Mouse (Mus musculus): ENCODE measurements around the gene Uggt1. TPM values are rescaled to one million over a fixed set of nuclear protein-coding genes. Genes with fewer than 3 reads are reported as not detected.

Gene Uggt1
- total RNA-seq, 2 experiments from 2014 or later, result 38.4 to 40.3 TPM

DNA sequence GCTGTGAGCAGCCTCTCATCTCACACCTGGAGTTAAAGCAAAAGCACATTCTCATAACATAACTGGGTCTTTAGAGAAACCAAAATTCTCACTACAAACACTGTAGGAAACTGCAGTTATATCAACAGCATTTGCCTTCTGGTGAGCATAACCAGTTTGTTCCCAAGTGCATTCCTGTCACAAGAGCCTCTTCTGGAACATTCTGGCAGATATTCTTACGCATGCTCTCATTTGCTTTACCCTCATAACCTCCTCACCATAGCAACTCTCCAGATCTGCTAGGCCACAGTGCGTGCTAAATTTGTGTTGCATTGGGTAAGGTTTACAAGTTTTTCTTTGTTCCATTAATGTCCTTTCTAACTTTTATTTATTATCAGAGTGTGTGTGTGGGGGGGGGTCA lies 14.8 kb upstream of the Uggt1 start:
- no peak for DNase-seq (ENCODE audit: low spot score in 2 of 2)

DNA sequence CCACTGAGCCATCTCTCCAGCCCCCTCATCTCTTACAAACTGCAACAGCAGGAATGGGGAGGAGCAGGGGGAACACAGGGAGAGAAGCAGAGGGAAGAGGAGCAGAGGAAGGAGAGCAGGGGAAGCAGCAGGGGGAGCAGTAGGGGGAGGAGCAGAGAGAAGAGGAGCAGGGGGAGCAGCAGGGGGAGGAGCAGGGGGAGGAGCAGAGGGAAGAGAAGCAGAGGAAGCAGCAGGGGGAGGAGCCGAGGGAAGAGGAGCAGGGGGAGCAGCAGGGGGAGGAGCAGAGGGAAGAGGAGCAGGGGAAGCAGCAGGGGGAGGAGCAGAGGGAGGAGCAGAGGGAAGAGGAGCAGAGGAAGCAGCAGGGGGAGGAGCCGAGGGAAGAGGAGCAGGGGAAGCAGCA lies 14.1 kb upstream of the Uggt1 start:
- no peak for DNase-seq (ENCODE audit: low spot score in 2 of 2)

DNA sequence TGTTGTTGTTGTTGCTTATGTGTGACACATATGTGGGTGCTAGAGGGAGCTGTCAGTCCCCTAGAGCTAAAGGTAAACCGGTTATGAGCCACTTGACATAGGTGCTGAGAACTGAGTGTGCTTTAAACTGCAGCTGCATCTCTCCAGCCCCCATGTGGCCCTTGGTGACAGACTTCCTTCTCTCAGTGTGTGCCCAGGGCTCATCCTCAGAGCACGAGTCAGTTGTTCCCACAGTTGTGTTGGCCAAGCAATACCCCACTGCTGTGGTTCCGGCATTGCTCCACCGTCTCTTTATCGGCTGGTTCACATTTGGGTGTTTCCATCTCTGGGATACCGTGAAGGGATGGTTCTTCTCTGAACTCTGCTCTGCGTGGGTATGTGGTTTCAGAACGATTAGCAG lies 12.8 kb upstream of the Uggt1 start:
- no peak for DNase-seq (ENCODE audit: low spot score in 2 of 2)

DNA sequence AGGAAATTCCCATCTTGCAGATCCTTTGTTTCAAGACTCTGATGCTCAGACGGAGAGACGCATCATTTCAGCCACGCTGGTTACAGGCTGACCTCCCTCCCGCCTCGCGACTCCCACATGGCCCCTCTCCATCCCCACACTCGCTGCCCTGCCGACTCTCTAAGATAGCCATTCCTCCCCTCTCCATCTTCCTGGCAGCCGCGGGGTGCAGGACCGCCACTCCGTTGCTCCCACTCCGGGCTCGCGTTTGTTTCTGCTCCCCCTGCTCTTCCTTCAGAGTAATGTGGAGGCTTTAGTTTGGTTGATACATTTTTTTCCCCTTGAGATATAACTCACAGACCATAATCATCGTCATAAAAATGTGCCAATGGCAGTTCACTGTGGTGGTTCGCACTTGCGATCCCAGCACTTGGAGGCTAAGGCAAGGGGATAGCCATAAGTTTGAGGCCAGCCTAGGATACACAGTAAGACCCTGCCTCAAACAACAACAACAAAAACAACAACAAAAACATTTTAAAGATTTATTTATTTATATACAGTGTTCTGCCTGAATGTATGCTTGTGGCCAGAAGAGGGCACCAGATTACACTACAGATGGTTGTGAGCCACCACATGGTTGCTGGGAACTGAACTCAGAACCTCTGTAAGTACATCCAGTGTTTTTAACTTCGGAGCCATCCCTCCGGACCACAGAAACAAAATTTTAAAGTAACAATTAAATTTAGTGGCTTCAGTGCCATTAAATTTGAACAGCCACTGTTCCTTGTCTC lies 11.5 kb upstream of the Uggt1 start:
- DNase-seq (ENCODE audit: low spot score in 2 of 2), result no peak

DNA sequence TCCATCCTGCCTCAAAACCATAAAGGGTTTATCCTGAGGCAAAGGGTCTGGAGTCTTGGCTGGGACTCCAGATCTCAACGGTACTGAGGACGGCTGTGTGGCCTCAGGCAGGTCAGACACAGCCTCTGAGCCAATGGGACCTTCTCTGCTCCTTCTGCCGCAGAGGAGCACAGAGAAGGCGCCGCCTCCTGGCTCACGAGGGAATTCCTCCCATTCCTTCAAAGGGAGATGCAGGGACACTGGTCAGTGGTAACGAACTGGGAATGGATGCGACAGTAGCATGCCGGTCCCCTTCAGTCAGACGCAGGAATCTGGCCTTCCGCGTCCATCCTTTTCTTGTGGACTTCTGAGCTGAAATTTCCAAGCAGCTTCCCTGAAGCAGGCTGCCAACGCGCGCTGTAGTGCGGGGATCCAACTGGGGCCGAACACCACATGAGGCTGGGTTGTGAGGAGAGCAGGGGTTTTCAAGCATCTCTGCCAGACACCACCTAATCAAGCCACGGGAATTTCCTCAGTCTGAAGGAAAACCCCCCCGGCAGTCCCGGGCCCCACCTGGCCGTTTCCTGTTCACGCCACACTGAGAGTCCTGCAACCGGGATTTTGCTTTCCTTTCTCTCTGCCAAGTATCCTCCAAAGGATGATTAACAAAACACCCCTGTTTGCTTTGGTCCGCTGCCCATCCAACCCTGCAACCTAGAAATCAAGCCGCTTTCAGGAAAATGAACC lies 10.3 kb upstream of the Uggt1 start:
- DNase-seq (ENCODE audit: low spot score in 2 of 2), result peak in 1 of 2 experiments; percentile 29

DNA sequence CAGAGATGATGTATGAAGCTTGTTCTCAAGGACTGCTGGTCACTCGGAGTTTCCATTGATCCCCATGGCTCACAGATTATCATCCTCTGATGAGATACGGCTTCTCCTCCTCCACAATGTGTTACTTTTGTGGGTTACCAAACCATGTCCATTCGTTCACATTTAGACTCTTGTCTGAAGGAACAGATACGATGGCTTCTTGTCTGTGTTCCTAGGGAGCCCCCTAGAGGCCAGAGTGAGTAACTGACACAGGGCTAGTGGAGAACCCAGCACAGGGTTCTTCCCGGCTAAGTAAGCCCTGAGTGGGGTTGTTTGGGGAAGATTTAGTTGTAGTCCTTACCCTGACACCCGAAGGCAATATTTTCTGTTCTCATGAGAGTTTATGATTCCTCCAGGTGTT lies 8.3 kb upstream of the Uggt1 start:
- peak; percentile 46 to 69 for DNase-seq (ENCODE audit: low spot score in 2 of 2)

DNA sequence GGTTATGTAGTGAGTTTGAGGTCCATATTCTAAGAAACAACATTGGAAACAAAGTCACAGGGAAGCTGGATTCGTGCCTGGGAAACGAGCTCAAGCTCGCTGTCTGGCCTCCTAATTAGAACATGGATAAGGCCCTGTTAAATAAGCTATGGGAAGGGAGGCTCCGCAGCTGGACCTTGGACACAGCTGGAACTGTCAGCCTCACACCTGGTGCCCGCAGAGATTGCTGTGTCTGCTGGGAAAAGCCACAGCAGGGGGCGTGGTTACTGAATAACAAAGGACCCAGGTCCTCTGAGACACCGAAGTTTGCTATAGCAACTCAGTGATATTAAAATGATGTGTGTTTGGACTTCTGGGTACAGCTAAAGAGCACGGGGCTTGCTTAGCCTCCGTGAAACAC lies 6.9 kb upstream of the Uggt1 start:
- no peak for DNase-seq (ENCODE audit: low spot score in 2 of 2)

DNA sequence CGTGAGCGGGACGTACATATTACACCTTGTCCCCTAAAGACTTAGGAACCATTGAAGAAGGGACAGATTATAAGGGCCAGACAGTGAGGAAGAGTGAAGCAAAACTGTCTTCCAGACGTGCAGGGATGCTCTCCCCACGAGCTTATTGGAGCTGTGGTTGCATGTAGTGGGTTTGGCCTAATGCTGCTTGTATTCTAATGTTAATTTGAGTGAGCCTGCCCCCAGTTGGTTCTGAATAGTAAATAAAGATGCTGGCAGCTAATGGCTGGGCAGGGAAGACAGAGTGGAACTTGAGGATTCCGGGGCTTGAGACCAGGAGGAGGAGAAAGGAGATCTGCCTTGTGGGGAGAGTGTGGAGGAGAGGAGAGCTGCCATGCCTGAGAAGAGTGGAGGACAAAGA lies 2.2 kb upstream of the Uggt1 start:
- DNase-seq (ENCODE audit: low spot score in 2 of 2), result no peak

DNA sequence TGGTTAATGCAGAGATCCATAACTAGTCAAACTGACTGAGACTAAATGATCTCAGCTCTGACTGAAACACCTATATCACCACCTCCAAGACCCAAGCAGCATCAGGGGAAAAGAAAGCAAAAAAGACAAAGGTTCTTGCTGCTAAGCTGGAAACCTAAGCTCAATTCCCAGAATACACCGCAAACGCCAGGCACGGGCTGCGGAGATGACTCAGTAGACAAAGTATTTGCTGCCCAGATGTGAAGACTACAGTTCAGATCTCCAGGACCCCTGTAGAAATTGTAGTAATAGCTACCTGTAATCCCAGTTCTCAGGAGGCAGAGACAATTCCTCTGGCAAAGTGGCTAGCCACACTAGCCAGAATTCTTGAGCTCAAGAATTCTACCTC lies 302 bp upstream of the Uggt1 start:
- DNase-seq (ENCODE audit: low spot score in 2 of 2), result no peak

DNA sequence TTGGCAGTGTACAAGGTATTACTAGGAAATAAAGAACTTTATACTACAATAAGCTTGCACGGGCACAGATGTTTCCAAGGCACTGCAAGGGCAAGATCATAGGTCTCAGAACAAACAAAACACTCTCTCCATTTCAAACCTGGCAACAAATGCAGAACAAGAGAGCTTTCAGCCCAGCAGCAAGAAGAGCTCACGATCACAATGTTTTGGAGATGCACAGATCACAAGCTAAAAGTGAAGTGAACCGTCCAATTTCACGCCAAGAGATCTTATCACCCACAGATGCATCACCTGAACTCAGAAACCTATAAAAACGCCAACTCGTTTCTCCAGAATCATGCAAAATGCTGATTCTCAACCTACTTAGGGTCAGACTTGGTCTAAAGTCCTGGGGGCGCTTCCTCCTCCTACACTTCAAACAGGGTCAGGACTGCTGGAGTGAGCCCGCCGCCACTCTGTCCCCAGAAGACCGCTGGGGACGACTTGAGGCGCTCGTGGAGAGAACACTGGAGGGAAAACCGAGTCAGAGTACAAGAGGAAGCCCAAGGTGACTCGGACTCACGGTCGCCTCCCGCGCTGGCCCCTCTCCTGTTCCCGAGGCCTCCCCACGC lies 968 bp downstream of the Uggt1 start:
- no peak for DNase-seq (ENCODE audit: low spot score in 2 of 2)

DNA sequence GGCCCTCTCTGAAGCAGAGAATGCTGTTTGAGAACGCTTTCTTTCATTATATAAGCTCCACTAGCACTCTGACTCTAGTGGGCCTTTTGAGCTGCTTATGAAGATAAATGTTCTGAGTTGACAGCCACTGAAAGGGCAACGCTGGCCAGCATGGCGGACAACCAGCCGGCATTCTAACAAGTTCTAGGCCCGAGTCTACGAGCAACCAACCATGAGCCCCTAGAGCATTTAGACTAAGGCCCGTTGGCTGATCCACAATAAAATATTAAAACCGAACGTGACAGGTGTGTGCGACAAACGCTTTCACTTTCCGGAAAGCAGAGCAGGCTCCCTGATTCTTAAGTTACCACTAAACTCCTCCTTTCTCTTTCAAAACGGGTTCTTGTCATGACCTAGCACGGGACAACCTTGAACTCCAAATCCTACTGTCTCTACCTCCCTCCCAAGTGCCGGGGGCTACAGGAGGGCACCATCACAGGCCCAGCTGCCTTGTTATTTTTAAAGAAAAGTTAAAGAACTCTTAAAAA lies 2.6 kb downstream of the Uggt1 start:
- DNase-seq (ENCODE audit: low spot score in 2 of 2), result no peak

DNA sequence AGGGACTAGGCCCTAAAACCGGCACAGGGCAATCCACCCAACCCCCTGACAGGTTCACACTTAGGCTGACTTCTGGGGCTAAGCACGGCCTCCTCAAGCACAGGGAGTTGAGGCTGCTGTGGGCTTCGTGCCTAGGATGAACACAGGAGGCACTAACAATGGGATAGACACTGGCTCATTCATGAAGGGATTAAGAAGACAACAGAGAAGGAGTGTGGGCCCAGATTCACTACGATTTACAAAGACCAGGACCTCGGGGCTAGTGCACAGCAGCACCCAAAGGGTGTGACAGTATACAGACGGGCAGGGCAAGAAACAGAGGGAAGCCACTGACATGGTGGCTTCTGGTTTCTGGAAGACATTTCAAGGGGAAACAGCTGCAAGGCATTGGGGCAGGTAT lies 4.3 kb downstream of the Uggt1 start:
- no peak for DNase-seq (ENCODE audit: low spot score in 2 of 2)

DNA sequence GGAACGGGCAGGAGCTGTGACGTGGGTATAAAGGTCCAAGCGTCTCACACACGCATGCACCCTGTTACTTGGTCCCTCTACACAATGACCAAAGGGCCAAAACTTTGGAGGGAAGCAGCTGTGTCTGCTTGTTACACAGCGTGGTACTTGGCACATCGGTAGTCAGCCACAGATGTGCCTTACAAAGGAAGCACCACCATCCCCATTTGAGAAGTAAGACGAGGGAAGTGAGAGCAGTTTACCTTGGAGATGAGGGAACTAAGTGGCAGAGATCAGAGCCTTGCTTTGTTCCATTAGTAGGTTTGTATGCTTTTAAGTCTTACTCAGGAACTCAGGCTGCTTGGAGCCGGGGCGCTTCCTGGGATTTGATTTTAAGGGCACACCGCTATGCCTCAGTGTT lies 5.1 kb downstream of the Uggt1 start:
- no peak for DNase-seq (ENCODE audit: low spot score in 2 of 2)

DNA sequence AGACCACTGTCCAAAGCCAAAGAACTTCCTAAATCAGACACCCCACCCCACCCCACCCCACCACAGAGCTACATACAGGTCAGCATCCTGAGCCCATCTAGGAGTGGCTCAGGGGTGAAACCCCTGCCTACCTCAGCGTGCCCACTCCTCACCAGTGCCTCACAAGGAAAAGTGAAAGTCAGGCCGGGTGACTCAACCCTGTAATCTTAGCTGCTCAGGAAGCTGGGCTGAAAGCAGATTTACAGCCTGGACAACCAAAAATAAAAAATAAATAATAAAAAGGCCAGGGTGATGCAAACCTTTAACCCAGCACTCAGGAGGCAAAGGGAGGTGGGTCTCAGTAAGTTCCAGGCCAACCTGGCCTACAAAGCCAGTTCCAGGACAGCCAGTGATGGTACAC lies 8.7 kb downstream of the Uggt1 start:
- DNase-seq (ENCODE audit: low spot score in 2 of 2), result no peak

DNA sequence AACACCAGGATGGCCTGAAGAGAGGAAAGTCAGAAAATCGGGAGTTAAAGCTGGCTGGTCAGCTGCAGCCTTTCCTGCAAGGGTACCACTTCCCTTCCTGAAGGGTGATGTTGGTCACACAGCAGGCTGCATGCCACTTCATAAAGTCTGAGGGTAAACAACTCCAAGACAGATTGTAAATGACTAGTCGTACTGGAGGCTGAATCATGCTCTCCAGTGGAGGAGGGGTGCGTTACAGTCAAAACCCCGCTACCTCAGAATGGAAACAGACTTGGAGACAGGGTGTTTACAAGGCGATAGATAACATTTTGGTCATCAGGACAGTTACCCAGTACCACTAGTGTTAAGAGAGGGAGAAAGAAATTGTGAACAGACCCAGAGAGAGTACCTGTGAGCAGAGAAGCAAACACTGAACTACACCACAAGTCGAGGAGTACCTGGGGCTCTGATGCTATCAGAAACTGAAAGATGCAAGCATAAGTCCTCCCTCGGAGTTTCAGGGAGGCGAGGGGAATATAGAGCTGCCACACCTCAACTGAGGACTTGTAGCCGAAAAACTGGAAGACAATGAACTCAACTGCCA lies 9.4 kb downstream of the Uggt1 start:
- DNase-seq (ENCODE audit: low spot score in 2 of 2), result no peak

DNA sequence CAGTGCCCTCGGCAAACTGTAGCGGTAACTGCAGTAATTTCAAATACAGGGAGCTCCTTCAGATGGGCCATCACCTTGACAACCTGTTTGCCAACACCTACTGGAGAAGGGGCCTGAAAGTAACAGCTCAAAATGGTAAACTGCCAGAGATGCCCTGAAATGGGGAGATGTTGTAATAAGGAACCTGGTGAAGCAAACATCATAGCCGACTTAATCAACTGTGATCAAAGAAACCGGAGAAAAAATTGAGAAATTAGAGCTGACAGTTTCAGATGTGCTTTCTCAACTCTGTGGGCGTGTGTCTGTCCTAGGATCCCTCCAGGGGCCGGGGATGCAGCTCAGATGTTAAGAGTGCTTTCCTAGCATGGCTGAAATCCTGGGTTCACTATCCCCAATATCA lies 11.3 kb downstream of the Uggt1 start:
- DNase-seq (ENCODE audit: low spot score in 2 of 2), result no peak

DNA sequence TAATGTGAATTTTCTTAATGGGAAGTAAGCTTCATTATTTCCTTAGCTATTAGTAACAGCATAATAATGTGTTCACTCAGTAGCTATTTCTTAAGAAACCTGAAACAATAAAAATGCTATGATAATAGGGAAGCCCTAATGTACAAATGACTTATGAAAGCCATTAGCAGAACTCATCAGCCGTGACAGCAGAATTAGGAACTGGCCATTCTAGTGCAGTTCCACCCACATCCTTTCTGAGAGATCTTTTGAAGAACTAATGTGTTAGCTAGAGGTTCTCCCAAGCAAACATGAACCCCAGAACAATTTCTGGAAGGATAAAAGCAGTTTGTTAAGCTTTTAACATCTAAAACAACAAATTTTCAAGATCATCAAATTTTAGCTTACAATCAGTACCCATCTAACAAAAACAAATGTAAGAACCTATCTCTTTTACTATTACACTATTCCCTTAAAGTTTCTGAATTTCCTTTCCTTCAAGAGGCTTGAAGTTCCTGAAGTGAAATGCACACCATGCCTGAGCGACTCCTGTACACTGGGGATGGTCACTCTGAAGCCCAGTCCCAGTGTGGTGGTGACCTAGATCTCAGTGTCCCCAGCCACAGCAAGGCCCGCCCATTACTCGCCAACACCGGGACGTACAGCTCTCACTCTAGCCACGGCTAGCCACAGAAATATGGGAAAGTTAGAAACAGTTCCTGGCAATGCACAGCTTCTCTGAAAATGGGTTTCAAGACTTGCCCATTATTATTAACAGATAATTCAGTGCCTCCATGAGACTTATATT lies 13.4 kb downstream of the Uggt1 start:
- DNase-seq (ENCODE audit: low spot score in 2 of 2), result no peak

DNA sequence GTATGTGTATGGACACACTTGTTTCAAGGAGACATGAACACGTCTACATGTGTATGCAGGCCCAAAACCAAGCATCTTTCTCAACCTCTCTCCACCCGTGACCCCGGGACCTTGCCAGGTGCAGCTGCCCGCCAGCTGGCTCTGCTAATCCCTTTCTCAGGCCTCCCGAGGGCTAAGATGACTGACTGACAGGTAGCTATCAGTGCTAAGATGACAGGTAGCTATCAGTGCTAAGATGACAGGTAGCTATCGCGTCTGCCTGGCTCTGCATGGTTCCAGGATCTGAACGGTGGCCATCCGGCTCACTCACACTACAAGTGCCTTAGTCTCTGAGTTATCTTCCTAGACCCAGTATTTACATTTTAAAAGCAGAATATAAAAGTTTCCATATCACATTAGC lies 16.1 kb downstream of the Uggt1 start:
- DNase-seq (ENCODE audit: low spot score in 2 of 2), result no peak

DNA sequence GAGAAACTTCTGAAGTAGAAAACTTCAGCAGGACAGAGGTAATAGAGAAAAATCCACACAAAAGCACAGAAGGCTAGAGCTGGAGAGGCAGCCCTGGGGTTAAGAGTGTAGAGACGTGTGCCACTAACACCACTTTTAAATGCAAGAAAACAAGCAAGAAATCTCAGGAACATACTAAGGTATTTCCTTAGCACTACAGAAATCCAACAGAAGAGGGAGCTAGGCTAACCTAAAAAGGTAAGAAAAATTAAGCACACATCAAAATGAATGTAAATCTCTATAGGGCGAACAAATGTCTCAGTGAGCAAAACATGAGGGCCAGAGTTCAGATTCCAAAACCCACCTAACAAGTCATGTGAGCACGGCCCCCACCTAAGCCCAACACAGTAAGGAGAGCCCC lies 19.9 kb downstream of the Uggt1 start:
- DNase-seq (ENCODE audit: low spot score in 2 of 2), result no peak

DNA sequence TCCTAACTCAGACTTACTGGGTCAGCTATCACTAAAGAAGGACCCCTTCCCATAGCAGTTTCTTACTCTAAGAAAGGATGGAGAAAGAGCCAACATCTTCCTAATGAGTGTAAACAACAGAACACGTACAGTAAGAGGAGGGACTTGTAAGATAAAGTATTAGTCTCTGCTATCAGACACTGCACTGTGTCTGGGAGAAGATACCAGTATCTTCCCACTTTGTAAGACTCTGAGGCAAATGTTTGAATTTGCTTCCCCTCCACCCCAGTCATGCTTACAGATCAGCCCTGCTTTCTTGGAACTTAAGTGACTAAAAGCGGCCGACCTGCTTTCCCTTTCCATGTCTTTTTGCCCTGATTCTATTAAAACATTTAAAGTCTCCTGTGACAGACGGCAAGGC lies 30.2 kb downstream of the Uggt1 start:
- no peak for DNase-seq (ENCODE audit: low spot score in 2 of 2)

DNA sequence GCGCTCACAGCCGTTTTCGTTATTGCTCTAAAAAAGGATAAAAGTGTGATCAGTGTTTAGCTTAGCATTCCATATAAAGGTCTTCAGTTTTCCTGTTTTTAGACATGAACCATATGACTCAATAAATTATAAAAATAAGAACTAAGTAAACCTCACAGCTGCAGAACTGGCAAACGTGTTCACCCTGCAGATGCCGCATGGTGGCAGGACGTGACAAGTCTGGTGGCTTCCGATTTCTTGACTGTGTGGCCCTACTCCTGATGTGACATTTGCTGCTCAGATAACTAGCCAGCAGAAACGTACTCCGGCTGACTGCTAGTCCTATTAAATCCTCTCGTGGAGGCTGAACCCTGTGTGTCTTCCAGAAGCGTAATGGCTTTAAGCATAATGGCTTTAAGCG lies 42.8 kb downstream of the Uggt1 start:
- DNase-seq (ENCODE audit: low spot score in 2 of 2), result no peak

Data from gastrocnemius, postnatal 4 days (tissue).